Comparison of ENCODE assay signal across 9 mouse cellular contexts in genomic region chr2:134787336-134788095, GRCm38 (mm10). TPM values are rescaled to one million over a fixed set of nuclear protein-coding genes. Genes with fewer than 3 reads are reported as not detected.
DNase-seq lines count a peak whose midpoint lies in the region; ATAC-seq lines count a peak whose summit lies in the region.
"Had no signal": no experiment of that assay in that cellular context is flagged by ENCODE, and none has a peak within 500 bp of the region (broad histone marks: within the 10 kb centered on the region; RNA-seq: fewer than 3 reads in every experiment).

No protein-coding gene starts in this region.

- peak overlapping the region; percentile 96 for H3K4me2 ChIP-seq in embryonic facial prominence, embryonic 12.5 days (replicated peaks)
- H3K4me2 ChIP-seq in intestine, embryonic 14.5 days (ENCODE audit: low read length), result peak overlapping the region; percentile 86
- H3K4me2 ChIP-seq in midbrain, embryonic 13.5 days (replicated peaks), result peak overlapping the region; percentile 95

- H3K4me1 ChIP-seq in heart, embryonic 10.5 days, result peaks cover 11% of the 10 kb centered on the region
- H3K4me1 ChIP-seq in embryonic facial prominence, embryonic 12.5 days, result 0 out of 2 replicates have a peak, but pooled peaks cover 8% of the 10 kb centered on the region
- no peaks in the 10 kb centered on the region; the same call in 1 of the 2 replicates for H3K4me1 ChIP-seq in intestine, embryonic 14.5 days (replicated peaks; ENCODE audit: control insufficient read depth, insufficient read depth, low read length)
- peaks cover 15% of the 10 kb centered on the region for H3K4me1 ChIP-seq in midbrain, embryonic 13.5 days (replicated peaks)

- H3K9ac ChIP-seq in embryonic facial prominence, embryonic 12.5 days, result no peak overlapping the region
- no peak overlapping the region for H3K9ac ChIP-seq in intestine, embryonic 14.5 days (ENCODE audit: low read length)
- peak overlapping the region; percentile 81 for H3K9ac ChIP-seq in midbrain, embryonic 13.5 days (replicated peaks)

- WGBS in heart, embryonic 10.5 days, result 60% methylated on average over 12 of the region's 12 CpGs
- 59% methylated on average over 12 of the region's 12 CpGs for WGBS in embryonic facial prominence, embryonic 12.5 days
- WGBS in intestine, embryonic 14.5 days, result 55% methylated on average over 12 of the region's 12 CpGs
- WGBS in midbrain, embryonic 13.5 days, result 50% methylated on average over 12 of the region's 12 CpGs

- H3K27ac ChIP-seq in heart, embryonic 10.5 days, result no peak overlapping the region
- no peak overlapping the region for H3K27ac ChIP-seq in embryonic facial prominence, embryonic 12.5 days
- H3K27ac ChIP-seq in intestine, embryonic 14.5 days (ENCODE audit: low read depth), result no peak overlapping the region
- no peak overlapping the region for H3K27ac ChIP-seq in midbrain, embryonic 13.5 days

- H3K36me3 ChIP-seq in heart, embryonic 10.5 days, result no peaks in the 10 kb centered on the region
- H3K36me3 ChIP-seq in embryonic facial prominence, embryonic 12.5 days, result no peaks in the 10 kb centered on the region
- no peaks in the 10 kb centered on the region for H3K36me3 ChIP-seq in intestine, embryonic 14.5 days (ENCODE audit: control insufficient read depth, insufficient read depth, low read length)
- H3K36me3 ChIP-seq in midbrain, embryonic 13.5 days, result no peaks in the 10 kb centered on the region

- no peaks in the 10 kb centered on the region for H3K9me3 ChIP-seq in heart, embryonic 10.5 days
- no peaks in the 10 kb centered on the region for H3K9me3 ChIP-seq in embryonic facial prominence, embryonic 12.5 days
- H3K9me3 ChIP-seq in intestine, embryonic 14.5 days (ENCODE audit: control insufficient read depth, low read length), result no peaks in the 10 kb centered on the region
- no peaks in the 10 kb centered on the region for H3K9me3 ChIP-seq in midbrain, embryonic 13.5 days

- peaks cover 15% of the 10 kb centered on the region for H3K27me3 ChIP-seq in heart, embryonic 10.5 days (ENCODE audit: insufficient read depth, poor library complexity, severe bottlenecking)
- H3K27me3 ChIP-seq in embryonic facial prominence, embryonic 12.5 days, result 0 out of 2 replicates have a peak, but pooled peaks cover 7% of the 10 kb centered on the region
- H3K27me3 ChIP-seq in intestine, embryonic 14.5 days (replicated peaks; ENCODE audit: control insufficient read depth, insufficient read depth, low read length), result no peaks in the 10 kb centered on the region; the same call in 1 of the 2 replicates
- peaks cover 11% of the 10 kb centered on the region for H3K27me3 ChIP-seq in midbrain, embryonic 13.5 days

- no peak for ATAC-seq in embryonic facial prominence, embryonic 12.5 days (ENCODE audit: insufficient number of reproducible peaks, insufficient read depth, low FRiP score, low TSS enrichment)
- no peak for ATAC-seq in intestine, embryonic 14.5 days (replicated peaks; ENCODE audit: low FRiP score, low TSS enrichment, low read depth)
- no peak for ATAC-seq in midbrain, embryonic 13.5 days

- DNase-seq in heart, embryonic 10.5 days (ENCODE audit: low spot score), result no peak
- no peak for DNase-seq in heart, adult 8-10 months (ENCODE audit: low spot score)
- no peak for DNase-seq in intestine, embryonic 14.5 days (ENCODE audit: low spot score)
- no peak for DNase-seq in frontal cortex, postnatal 25 days (ENCODE audit: low spot score in 2 of 2)
- no peak for DNase-seq in yolk sac, embryonic 10.5 days (ENCODE audit: low spot score)
- no peak for DNase-seq in thymus, postnatal 25 days
- DNase-seq: thymus, postnatal 14 days had no signal

- peak overlapping the region; percentile 80 for H3K4me3 ChIP-seq in heart, embryonic 10.5 days
- peak overlapping the region; percentile 69 for H3K4me3 ChIP-seq in embryonic facial prominence, embryonic 12.5 days
- H3K4me3 ChIP-seq in intestine, embryonic 14.5 days (ENCODE audit: low read depth, low read length), result peak overlapping the region; percentile 66; the same call in 1 of the 2 replicates
- H3K4me3 ChIP-seq in midbrain, embryonic 13.5 days (replicated peaks), result peak overlapping the region; percentile 79

RNA-seq across cellular contexts. Expression of gene Plcb1, which starts 1.6 kb away (rescaled TPM):
- 3.7 and 7.5 TPM in 2 replicates for polyA plus RNA-seq in heart, embryonic 10.5 days (2016; fragmentation: Nextera tagmentation; extraction: Ambion mirVana)
- 1 to 10 TPM; 3.8 to 4.4 (median 4.1) TPM for total RNA-seq in heart, adult 8-10 months (2022)
- polyA plus RNA-seq in embryonic facial prominence, embryonic 12.5 days (2016; fragmentation: Nextera tagmentation; extraction: Ambion mirVana), result 16.4 and 16.5 TPM in 2 replicates
- 13.0 and 14.0 TPM in 2 replicates for polyA plus RNA-seq in intestine, embryonic 14.5 days (2014; fragmentation: Nextera tagmentation; extraction: Ambion mirVana)
- 20.7 and 21.2 TPM in 2 replicates for polyA plus RNA-seq in midbrain, embryonic 13.5 days (2015; fragmentation: Nextera tagmentation; extraction: Ambion mirVana)
